Mouse (Mus musculus) lung, postnatal 0 days (tissue): ENCODE data around the gene Ctnnbl1.

Experiments used
- CTCF ChIP-seq: IDR thresholded peaks from 2 replicates; pipeline ENCODE4 v1.5.1; 2016; ENCODE audit warnings: antibody characterized with exemption, mild to moderate bottlenecking
- EP300 ChIP-seq: IDR thresholded peaks from 2 replicates; pipeline ENCODE4 v1.6.1; 2016; ENCODE audit warnings: antibody characterized with exemption, mild to moderate bottlenecking, control low read depth

DNA sequence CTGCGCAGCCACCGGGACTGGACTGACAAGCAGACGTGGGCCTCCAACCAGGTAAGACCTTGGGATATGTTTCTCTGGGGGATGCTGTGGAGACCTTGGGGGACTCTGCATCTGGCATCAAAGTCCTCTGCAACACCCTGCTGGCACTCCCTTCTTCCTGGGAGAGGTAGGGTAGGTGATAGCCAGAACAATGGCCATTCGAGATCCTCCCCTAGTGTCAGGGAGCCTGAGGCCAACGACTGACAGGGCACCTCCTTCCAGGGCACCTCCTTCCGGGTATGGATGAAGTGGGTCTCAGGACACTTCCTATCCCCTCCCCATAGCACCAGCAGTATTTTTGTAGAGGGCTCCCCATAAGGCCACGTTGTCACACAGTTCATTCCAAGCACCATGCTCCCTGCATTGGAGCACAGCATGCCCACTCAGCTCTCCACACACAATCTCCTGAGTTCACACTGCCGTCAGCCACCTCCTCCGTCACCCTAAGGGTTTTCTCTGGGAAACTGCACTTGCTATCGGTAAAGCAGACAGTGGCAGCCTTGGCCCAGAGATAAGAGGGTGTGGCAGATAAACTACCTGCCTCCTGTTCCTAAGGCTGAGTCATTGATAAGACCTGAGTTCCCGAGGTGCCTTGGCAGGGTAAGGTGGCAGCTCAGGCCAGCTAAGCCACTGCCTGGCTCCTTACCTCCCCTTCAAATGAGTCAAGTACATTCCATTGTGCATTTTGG is 198.4 kb downstream of the Ctnnbl1 start:
- TF ChIP-seq CTCF: no peak
- TF ChIP-seq EP300: no peak
